Mouse (Mus musculus) right cerebral cortex, adult 18-20 months (tissue): ENCODE results near the gene Chmp6.

Experiments
- DNase-seq: peaks from one replicate; pipeline ENCODE4 v3.0.0; 2022; ENCODE audit warnings: mixed read lengths

Chmp6 gene

GRCm38 (mm10) chr11:119965053-119965452, 51.8 kb downstream of the Chmp6 start:
- DNase-seq = no peak

GRCm38 (mm10) chr11:119966294-119966693, 53.1 kb downstream of the Chmp6 start:
- no peak for DNase-seq

- no peak for DNase-seq
These were observed 54.2 kb downstream of the Chmp6 start for GRCm38 (mm10) chr11:119967401-119967800.

- DNase-seq = no peak
These were observed 54.7 kb downstream of the Chmp6 start for GRCm38 (mm10) chr11:119967892-119968291.
